Mouse (Mus musculus): Measurements from ENCODE around the gene Slfn14. TPM values are rescaled to one million over a fixed set of nuclear protein-coding genes. Genes with fewer than 3 reads are reported as not detected.
"Not testable (repeated sequence)": the region's sequence is repeated elsewhere in the genome, so short reads cannot be mapped to it uniquely, and the experiment has no call there.

Slfn14 gene
- not detected for total RNA-seq (2021)
- long read RNA-seq, experiment 1, result 0 reads
- long read RNA-seq, experiment 2, result 0 reads

GRCm38 (mm10) chr11:83286566-83286965 lies at the start of gene Slfn14:
Gene Slfn14 (minus strand): TSS chr11:83286726.
- no peak for DNase-seq

- no peak for DNase-seq
Measured at GRCm38 (mm10) chr11:83335826-83336225, 49.3 kb upstream of the Slfn14 start.

- no peak for DNase-seq
Measured at GRCm38 (mm10) chr11:83327427-83327826, 40.9 kb upstream of the Slfn14 start.

GRCm38 (mm10) chr11:83326692-83327091 lies 40.2 kb upstream of the Slfn14 start:
- DNase-seq, result not testable (repeated sequence)

GRCm38 (mm10) chr11:83319048-83319447 lies 32.5 kb upstream of the Slfn14 start:
- DNase-seq, result no peak

GRCm38 (mm10) chr11:83312471-83312870 lies 25.9 kb upstream of the Slfn14 start:
- no peak for DNase-seq

GRCm38 (mm10) chr11:83306700-83307253 lies 20.3 kb upstream of the Slfn14 start:
- no peak for DNase-seq

GRCm38 (mm10) chr11:83304485-83304884 lies 18.0 kb upstream of the Slfn14 start:
- no peak for DNase-seq

- no peak for DNase-seq
Measured at GRCm38 (mm10) chr11:83303751-83304150, 17.2 kb upstream of the Slfn14 start.

GRCm38 (mm10) chr11:83302526-83303251 lies 16.2 kb upstream of the Slfn14 start, which contains the start of gene Pex12:
Gene Pex12 (minus strand): TSS chr11:83302586.
- DNase-seq, result peak; percentile 91

GRCm38 (mm10) chr11:83302124-83302523 lies 15.6 kb upstream of the Slfn14 start:
- no peak for DNase-seq

- no peak for DNase-seq
Measured at GRCm38 (mm10) chr11:83301431-83301831, 14.9 kb upstream of the Slfn14 start.

GRCm38 (mm10) chr11:83299724-83300123 lies 13.2 kb upstream of the Slfn14 start:
- DNase-seq, result no peak

- DNase-seq, result peak; percentile 94
Measured at GRCm38 (mm10) chr11:83298225-83299195, 12.0 kb upstream of the Slfn14 start, which contains the start of gene Ap2b1. Gene Ap2b1 (plus strand): TSS chr11:83299024.

GRCm38 (mm10) chr11:83297816-83298215 lies 11.3 kb upstream of the Slfn14 start:
- no peak for DNase-seq

GRCm38 (mm10) chr11:83294133-83294532 lies 7.6 kb upstream of the Slfn14 start:
- no peak for DNase-seq

GRCm38 (mm10) chr11:83293182-83293581 lies 6.7 kb upstream of the Slfn14 start:
- no peak for DNase-seq

- DNase-seq, result no peak
Measured at GRCm38 (mm10) chr11:83292251-83292587, 5.7 kb upstream of the Slfn14 start.

- DNase-seq, result peak; percentile 96
Measured at GRCm38 (mm10) chr11:83291375-83292250, 5.1 kb upstream of the Slfn14 start.

- no peak for DNase-seq
Measured at GRCm38 (mm10) chr11:83289633-83290032, 3.1 kb upstream of the Slfn14 start.

- no peak for DNase-seq
Measured at GRCm38 (mm10) chr11:83289036-83289435, 2.5 kb upstream of the Slfn14 start.

- no peak for DNase-seq
Measured at GRCm38 (mm10) chr11:83285627-83286026, 899 bp downstream of the Slfn14 start.
